Mouse (Mus musculus): ENCODE measurements at regions not wholly inside any gene's neighbourhood (a gene's known extent, or its start where the extent isn't known, plus 50 kb on each side); places are given as distances from the start of the nearest gene placed in this dataset.

DNA sequence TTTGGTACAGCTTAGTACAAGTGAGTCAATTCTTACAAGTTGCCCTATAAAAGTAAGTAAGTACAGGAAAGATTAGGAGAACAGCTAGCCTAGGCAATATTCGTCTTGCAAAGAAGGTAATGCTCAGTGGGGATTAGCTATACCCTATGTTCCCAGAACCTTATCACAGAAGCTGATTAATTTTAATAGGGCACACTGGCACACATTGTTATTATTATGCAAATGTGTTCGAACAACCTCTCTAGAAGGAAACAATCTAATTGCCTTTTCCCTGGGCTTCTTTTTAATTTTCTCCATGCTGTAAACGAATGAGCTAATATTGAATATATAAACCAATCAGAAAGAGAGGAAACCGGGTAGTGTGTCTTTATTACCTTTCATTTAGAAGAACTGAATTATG lies 104.2 kb downstream of the Pctp start:
- no peaks in the 10 kb centered on the region for H3K27me3 ChIP-seq (ENCODE audit: control insufficient read depth, insufficient read depth, low read length)
- no peak overlapping the region for H3K4me2 ChIP-seq (replicated peaks; ENCODE audit: low read depth, low read length)
- no peak overlapping the region for H3K27ac ChIP-seq (ENCODE audit: low read depth, low read length)
- H3K36me3 ChIP-seq (ENCODE audit: control insufficient read depth, insufficient read depth, low read length), result no peaks in the 10 kb centered on the region
- H3K4me1 ChIP-seq (replicated peaks; ENCODE audit: control insufficient read depth, insufficient read depth, low read length), result no peaks in the 10 kb centered on the region
- no peak overlapping the region for H3K4me3 ChIP-seq (ENCODE audit: low read depth, low read length)
- ATAC-seq (ENCODE audit: low FRiP score), result no peak
- DNase-seq (ENCODE audit: low spot score), result no peak
- no peak overlapping the region for H3K9ac ChIP-seq (ENCODE audit: low read depth, low read length)
- 75% methylated on average over 4 of the region's 4 CpGs for WGBS
- no peaks in the 10 kb centered on the region for H3K9me3 ChIP-seq (ENCODE audit: control insufficient read depth, low read length)

DNA sequence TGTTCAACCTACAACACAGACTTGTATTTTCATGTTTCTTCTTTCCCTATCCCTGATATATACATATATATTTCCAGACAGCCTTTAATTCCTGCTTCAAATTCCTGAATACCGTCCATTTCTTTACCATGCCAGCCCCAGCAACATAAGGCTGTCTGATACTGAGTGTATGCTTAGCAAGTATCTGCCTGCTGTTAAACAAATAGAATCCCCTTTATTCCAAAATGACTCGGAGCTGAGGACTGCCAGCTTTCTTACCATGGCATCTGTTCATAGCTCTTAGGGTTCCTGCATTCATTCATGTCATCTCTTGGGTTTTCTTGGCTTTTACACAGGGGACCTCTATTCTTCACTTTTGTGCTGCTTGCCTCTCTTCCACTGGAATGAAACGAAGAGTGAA lies 105.8 kb downstream of the Pctp start:
- no peak overlapping the region for H3K9ac ChIP-seq (ENCODE audit: low read depth, low read length)
- H3K4me2 ChIP-seq (replicated peaks; ENCODE audit: low read depth, low read length), result no peak overlapping the region
- no peaks in the 10 kb centered on the region for H3K36me3 ChIP-seq (ENCODE audit: control insufficient read depth, insufficient read depth, low read length)
- H3K27me3 ChIP-seq (ENCODE audit: control insufficient read depth, insufficient read depth, low read length), result no peaks in the 10 kb centered on the region
- DNase-seq (ENCODE audit: low spot score) (no peak), ATAC-seq (ENCODE audit: low FRiP score) (no peak)
- 81% methylated on average over 3 of the region's 3 CpGs for WGBS
- H3K4me1 ChIP-seq (replicated peaks; ENCODE audit: control insufficient read depth, insufficient read depth, low read length), result no peaks in the 10 kb centered on the region
- no peaks in the 10 kb centered on the region for H3K9me3 ChIP-seq (ENCODE audit: control insufficient read depth, low read length)
- no peak overlapping the region for H3K4me3 ChIP-seq (ENCODE audit: low read depth, low read length)
- no peak overlapping the region for H3K27ac ChIP-seq (ENCODE audit: low read depth, low read length)

DNA sequence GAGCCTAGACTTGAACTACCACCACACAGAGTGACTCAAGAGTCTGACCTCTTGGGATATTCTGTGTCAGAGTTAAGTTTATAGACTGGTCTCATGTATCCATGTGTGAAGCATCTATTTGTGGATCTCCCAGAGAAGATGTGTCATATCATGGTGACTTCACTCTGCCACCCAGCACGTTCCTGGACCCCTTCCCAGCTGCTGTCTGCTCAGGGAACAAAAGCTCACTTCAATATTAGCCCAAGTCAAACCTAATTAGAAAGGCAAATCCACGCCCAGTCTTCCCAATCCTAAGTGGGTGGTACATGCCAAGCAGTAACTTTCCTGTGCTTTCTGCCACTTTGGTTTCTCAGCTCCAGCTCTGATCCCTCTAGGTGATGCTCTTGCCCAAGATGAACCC lies 94.1 kb upstream of the Ankfn1 start:
- no peaks in the 10 kb centered on the region for H3K9me3 ChIP-seq (ENCODE audit: control insufficient read depth, low read length)
- no peaks in the 10 kb centered on the region for H3K4me1 ChIP-seq (replicated peaks; ENCODE audit: control insufficient read depth, insufficient read depth, low read length)
- H3K36me3 ChIP-seq (ENCODE audit: control insufficient read depth, insufficient read depth, low read length), result no peaks in the 10 kb centered on the region
- no peak overlapping the region for H3K27ac ChIP-seq (ENCODE audit: low read depth, low read length)
- WGBS, result 54% methylated on average over 2 of the region's 2 CpGs
- H3K9ac ChIP-seq (ENCODE audit: low read depth, low read length), result no peak overlapping the region
- DNase-seq (ENCODE audit: low spot score), result no peak
- H3K4me3 ChIP-seq (ENCODE audit: low read depth, low read length), result no peak overlapping the region
- H3K27me3 ChIP-seq (ENCODE audit: control insufficient read depth, insufficient read depth, low read length), result no peaks in the 10 kb centered on the region
- H3K4me2 ChIP-seq (replicated peaks; ENCODE audit: low read depth, low read length), result no peak overlapping the region
- no peak for ATAC-seq (ENCODE audit: low FRiP score)

DNA sequence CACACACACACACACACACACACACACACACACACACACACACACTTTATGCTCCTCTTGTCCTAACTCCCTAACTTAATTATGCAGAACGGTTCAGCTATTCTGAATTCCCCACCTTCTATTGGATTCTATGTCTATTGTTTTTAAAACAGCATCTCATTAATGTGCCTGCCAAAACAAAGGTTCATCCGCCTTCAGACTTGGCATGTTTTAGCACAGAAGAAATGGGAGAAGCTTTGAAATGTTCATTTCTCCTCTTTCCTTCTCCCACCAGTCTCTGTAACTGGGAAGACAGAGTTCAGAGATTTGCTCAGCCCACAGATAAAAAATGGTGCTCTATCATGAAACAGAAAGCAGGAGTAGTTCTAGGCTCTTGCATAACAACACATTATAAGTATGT lies 90.1 kb upstream of the Ankfn1 start:
- H3K9ac ChIP-seq (ENCODE audit: low read depth, low read length), result no peak overlapping the region
- no peak overlapping the region for H3K27ac ChIP-seq (ENCODE audit: low read depth, low read length)
- no peak overlapping the region for H3K4me3 ChIP-seq (ENCODE audit: low read depth, low read length)
- no peaks in the 10 kb centered on the region for H3K27me3 ChIP-seq (ENCODE audit: control insufficient read depth, insufficient read depth, low read length)
- WGBS, result 83% methylated on average over 2 of the region's 2 CpGs
- no peak overlapping the region for H3K4me2 ChIP-seq (replicated peaks; ENCODE audit: low read depth, low read length)
- H3K4me1 ChIP-seq (replicated peaks; ENCODE audit: control insufficient read depth, insufficient read depth, low read length), result no peaks in the 10 kb centered on the region
- H3K36me3 ChIP-seq (ENCODE audit: control insufficient read depth, insufficient read depth, low read length), result no peaks in the 10 kb centered on the region
- ATAC-seq (ENCODE audit: low FRiP score) (no peak), DNase-seq (ENCODE audit: low spot score) (no peak)
- no peaks in the 10 kb centered on the region for H3K9me3 ChIP-seq (ENCODE audit: control insufficient read depth, low read length)

DNA sequence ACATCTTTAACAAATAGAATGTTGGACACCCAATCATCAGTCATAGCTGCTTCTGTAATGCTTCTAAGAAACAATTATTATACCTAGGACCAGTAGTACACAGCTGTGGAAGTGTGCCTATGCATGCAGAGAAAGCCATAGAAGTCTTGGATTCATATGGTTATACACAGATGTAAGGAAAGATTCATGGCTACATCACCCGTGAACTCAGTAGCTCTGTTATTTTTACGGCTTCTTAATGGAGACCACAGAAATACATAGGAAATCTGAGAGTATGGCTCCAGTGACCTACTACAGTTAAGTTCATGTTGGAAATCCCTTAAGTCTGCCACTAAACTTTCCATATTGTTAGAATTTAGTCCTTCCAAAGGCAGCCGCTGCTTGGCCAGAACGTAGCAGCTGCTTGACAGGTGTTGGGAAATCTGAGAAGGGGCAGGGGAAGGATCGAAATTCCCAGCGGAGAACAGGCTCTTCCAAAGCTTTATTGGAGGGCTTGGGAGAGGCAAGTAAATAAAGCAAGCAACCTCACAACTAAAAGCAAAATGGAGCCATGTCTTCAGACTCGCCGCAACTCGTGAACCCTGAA lies 78.8 kb upstream of the Ankfn1 start:
- no peak overlapping the region for H3K27ac ChIP-seq (ENCODE audit: low read depth, low read length)
- no peak overlapping the region for H3K9ac ChIP-seq (ENCODE audit: low read depth, low read length)
- no peak for ATAC-seq (ENCODE audit: low FRiP score)
- no peaks in the 10 kb centered on the region for H3K9me3 ChIP-seq (ENCODE audit: control insufficient read depth, low read length)
- H3K27me3 ChIP-seq (ENCODE audit: control insufficient read depth, insufficient read depth, low read length), result no peaks in the 10 kb centered on the region
- H3K4me2 ChIP-seq (replicated peaks; ENCODE audit: low read depth, low read length), result no peak overlapping the region
- WGBS, result 69% methylated on average over 9 of the region's 9 CpGs
- no peaks in the 10 kb centered on the region for H3K4me1 ChIP-seq (replicated peaks; ENCODE audit: control insufficient read depth, insufficient read depth, low read length)
- DNase-seq (ENCODE audit: low spot score), result peak; percentile 7
- H3K4me3 ChIP-seq (ENCODE audit: low read depth, low read length), result no peak overlapping the region
- H3K36me3 ChIP-seq (ENCODE audit: control insufficient read depth, insufficient read depth, low read length), result no peaks in the 10 kb centered on the region

DNA sequence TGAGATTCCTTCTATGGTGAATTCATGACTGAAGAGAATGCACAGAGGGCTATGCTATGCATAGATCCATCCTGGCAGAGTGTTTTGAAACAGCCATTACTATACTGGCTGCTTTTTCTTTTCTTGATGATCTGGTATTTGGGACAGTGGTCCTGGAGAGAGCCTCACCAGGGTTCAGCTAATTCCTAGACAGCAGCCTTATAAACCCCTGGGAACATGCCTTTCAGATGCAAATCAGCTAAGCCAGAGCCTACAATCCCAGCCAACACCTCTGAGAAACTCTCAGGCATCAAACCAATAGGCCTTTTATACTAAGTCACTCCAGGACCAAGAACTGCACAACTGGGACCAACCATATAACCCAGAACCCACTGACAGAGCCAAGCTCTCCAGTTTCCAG lies 64.4 kb upstream of the Ankfn1 start:
- H3K9me3 ChIP-seq (ENCODE audit: control insufficient read depth, low read length), result no peaks in the 10 kb centered on the region
- DNase-seq (ENCODE audit: low spot score) (no peak), ATAC-seq (ENCODE audit: low FRiP score) (no peak)
- no peaks in the 10 kb centered on the region for H3K27me3 ChIP-seq (ENCODE audit: control insufficient read depth, insufficient read depth, low read length)
- H3K4me1 ChIP-seq (replicated peaks; ENCODE audit: control insufficient read depth, insufficient read depth, low read length), result no peaks in the 10 kb centered on the region
- H3K9ac ChIP-seq (ENCODE audit: low read depth, low read length), result no peak overlapping the region
- H3K4me3 ChIP-seq (ENCODE audit: low read depth, low read length), result no peak overlapping the region
- no peak overlapping the region for H3K27ac ChIP-seq (ENCODE audit: low read depth, low read length)
- H3K36me3 ChIP-seq (ENCODE audit: control insufficient read depth, insufficient read depth, low read length), result no peaks in the 10 kb centered on the region
- H3K4me2 ChIP-seq (replicated peaks; ENCODE audit: low read depth, low read length), result no peak overlapping the region

DNA sequence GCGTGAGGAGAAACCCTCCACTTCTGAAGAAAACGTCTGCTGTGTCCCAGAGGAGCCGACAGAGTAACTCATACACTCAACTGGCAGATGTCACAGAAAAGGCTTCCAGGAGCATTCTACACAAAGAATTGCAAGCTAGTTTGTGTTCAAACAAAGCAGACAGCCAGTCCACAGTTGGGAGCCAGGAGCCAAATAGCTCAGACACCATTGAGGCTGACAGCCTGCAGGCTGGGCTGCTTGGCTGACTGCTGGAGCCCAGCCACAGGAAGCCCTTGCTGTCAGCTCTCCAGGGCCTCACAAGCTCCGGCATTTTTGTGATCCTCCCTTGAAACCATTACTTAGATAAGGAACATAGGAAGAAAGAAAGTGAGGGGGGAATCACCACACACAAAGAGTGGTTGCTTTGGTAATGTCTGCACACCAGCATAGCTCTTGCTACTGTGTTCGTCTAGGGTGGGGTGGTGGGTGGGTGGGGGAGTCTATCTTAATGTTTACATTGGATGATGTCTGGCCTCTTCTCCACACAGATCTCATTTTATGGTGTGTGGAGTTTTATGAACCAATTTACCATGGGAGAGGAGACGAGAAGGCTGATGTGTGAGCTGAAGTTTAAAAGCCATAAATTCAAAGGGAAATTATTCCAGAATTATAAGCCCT lies 62.3 kb upstream of the Ankfn1 start:
- H3K4me1 ChIP-seq (replicated peaks; ENCODE audit: control insufficient read depth, insufficient read depth, low read length), result no peaks in the 10 kb centered on the region
- H3K9ac ChIP-seq (ENCODE audit: low read depth, low read length), result no peak overlapping the region
- H3K9me3 ChIP-seq (ENCODE audit: control insufficient read depth, low read length), result no peaks in the 10 kb centered on the region
- H3K4me3 ChIP-seq (ENCODE audit: low read depth, low read length), result no peak overlapping the region
- ATAC-seq (ENCODE audit: low FRiP score) (no peak), DNase-seq (ENCODE audit: low spot score) (peak; percentile 16)
- no peaks in the 10 kb centered on the region for H3K36me3 ChIP-seq (ENCODE audit: control insufficient read depth, insufficient read depth, low read length)
- 20% methylated on average over 6 of the region's 6 CpGs for WGBS
- no peaks in the 10 kb centered on the region for H3K27me3 ChIP-seq (ENCODE audit: control insufficient read depth, insufficient read depth, low read length)
- no peak overlapping the region for H3K4me2 ChIP-seq (replicated peaks; ENCODE audit: low read depth, low read length)
- 0 out of 2 replicates have a peak overlapping the region, but pooled peaks have one; percentile 4 for H3K27ac ChIP-seq (ENCODE audit: low read depth, low read length)

DNA sequence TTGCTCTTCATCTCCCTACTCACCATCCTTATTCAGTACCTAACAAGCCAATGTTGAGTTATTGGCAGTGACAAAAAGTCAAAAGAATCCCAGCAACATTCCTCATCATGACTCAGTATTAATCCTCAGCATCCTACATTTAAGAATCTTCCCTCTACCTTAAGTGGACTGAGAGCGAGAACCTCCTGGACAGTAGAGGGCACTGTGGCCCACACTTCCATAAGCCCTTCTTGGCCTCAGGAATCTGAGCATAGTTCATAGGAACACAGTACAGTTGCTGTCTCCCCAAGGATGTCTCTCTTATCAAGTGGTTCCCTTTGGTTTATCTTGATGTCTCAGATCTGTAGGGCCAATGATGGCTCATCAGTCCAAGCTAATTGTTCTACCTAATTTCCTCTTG lies 60.5 kb upstream of the Ankfn1 start:
- Histone ChIP-seq H3K27ac (ENCODE audit: low read depth, low read length) (no peak overlapping the region), H3K36me3 (ENCODE audit: control insufficient read depth, insufficient read depth, low read length) (no peaks in the 10 kb centered on the region), H3K9me3 (ENCODE audit: control insufficient read depth, low read length) (no peaks in the 10 kb centered on the region), H3K4me2 (replicated peaks; ENCODE audit: low read depth, low read length) (no peak overlapping the region), H3K9ac (ENCODE audit: low read depth, low read length) (no peak overlapping the region), H3K27me3 (ENCODE audit: control insufficient read depth, insufficient read depth, low read length) (no peaks in the 10 kb centered on the region), H3K4me3 (ENCODE audit: low read depth, low read length) (no peak overlapping the region), H3K4me1 (replicated peaks; ENCODE audit: control insufficient read depth, insufficient read depth, low read length) (no peaks in the 10 kb centered on the region)
- WGBS, result 96% methylated on average over 1 of the region's 1 CpGs
- DNase-seq (ENCODE audit: low spot score) (no peak), ATAC-seq (ENCODE audit: low FRiP score) (no peak)

DNA sequence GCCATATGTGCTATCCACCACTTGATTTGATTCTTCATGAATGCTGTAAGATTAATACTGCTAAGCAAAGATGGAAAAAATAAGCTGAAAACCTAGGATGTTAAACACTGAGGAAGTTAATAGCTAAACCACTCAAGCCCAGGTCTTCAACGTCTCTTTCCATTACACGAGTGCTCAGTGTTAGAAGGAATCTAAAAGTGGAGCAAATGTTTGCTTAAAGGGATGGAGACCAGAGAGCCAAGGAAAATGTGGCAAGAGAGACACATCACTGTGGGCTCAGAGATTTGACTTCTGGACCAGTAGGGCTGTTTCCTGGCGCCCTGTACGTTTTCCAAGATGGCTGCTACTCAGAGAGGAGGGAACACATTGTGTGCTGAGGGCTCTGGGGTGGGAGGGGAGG lies 59.4 kb upstream of the Ankfn1 start:
- no peak overlapping the region for H3K27ac ChIP-seq (ENCODE audit: low read depth, low read length)
- no peaks in the 10 kb centered on the region for H3K4me1 ChIP-seq (replicated peaks; ENCODE audit: control insufficient read depth, insufficient read depth, low read length)
- DNase-seq (ENCODE audit: low spot score) (no peak), ATAC-seq (ENCODE audit: low FRiP score) (no peak)
- no peaks in the 10 kb centered on the region for H3K36me3 ChIP-seq (ENCODE audit: control insufficient read depth, insufficient read depth, low read length)
- H3K9me3 ChIP-seq (ENCODE audit: control insufficient read depth, low read length), result no peaks in the 10 kb centered on the region
- 88% methylated on average over 4 of the region's 4 CpGs for WGBS
- H3K4me3 ChIP-seq (ENCODE audit: low read depth, low read length), result no peak overlapping the region
- H3K9ac ChIP-seq (ENCODE audit: low read depth, low read length), result no peak overlapping the region
- no peak overlapping the region for H3K4me2 ChIP-seq (replicated peaks; ENCODE audit: low read depth, low read length)
- no peaks in the 10 kb centered on the region for H3K27me3 ChIP-seq (ENCODE audit: control insufficient read depth, insufficient read depth, low read length)

All from hindbrain, embryonic 11.5 days (tissue).